Mouse (Mus musculus): Measurements from ENCODE around the gene Zfp575. TPM values are rescaled to one million over a fixed set of nuclear protein-coding genes. Genes with fewer than 3 reads are reported as not detected.

Gene Zfp575
- total RNA-seq, 2 experiments from 2014 or later: 6.8 to 6.9 TPM

GRCm38 (mm10) chr7:24577811-24578210, 9.6 kb downstream of the Zfp575 start:
- no peak overlapping the region for H3K4me3 ChIP-seq
- TF ChIP-seq CTCF (IDR thresholded peaks at IDR 0.05): no peak
- no peak overlapping the region for H3K27ac ChIP-seq
- DNase-seq (ENCODE audit: extremely low spot score in 1 of 2, low spot score in 2 of 2): no peak
- intact Hi-C loops (cut with DNase I): no loop called here

GRCm38 (mm10) chr7:24574224-24574796, 13.1 kb downstream of the Zfp575 start:
- intact Hi-C loops (cut with DNase I): no loop called here
- TF ChIP-seq CTCF (IDR thresholded peaks at IDR 0.05): no peak
- DNase-seq (ENCODE audit: extremely low spot score in 1 of 2, low spot score in 2 of 2): no peak
- Histone ChIP-seq H3K27ac (no peak overlapping the region), H3K4me3 (no peak overlapping the region)

GRCm38 (mm10) chr7:24572455-24572854, 15.0 kb downstream of the Zfp575 start:
- Histone ChIP-seq H3K4me3 (no peak overlapping the region), H3K27ac (no peak overlapping the region)
- DNase-seq (ENCODE audit: extremely low spot score in 1 of 2, low spot score in 2 of 2): no peak
- peak; percentile 54 for TF ChIP-seq CTCF (IDR thresholded peaks at IDR 0.05)
- intact Hi-C loops (cut with DNase I): no loop called here

GRCm38 (mm10) chr7:24571071-24571470, 16.4 kb downstream of the Zfp575 start:
- intact Hi-C loops (cut with DNase I): no loop called here
- no peak for DNase-seq (ENCODE audit: extremely low spot score in 1 of 2, low spot score in 2 of 2)
- H3K27ac ChIP-seq: no peak overlapping the region
- H3K4me3 ChIP-seq: no peak overlapping the region
- no peak for TF ChIP-seq CTCF (IDR thresholded peaks at IDR 0.05)

GRCm38 (mm10) chr7:24568512-24568911, 18.9 kb downstream of the Zfp575 start:
- no peak for TF ChIP-seq CTCF (IDR thresholded peaks at IDR 0.05)
- DNase-seq (ENCODE audit: extremely low spot score in 1 of 2, low spot score in 2 of 2): no peak
- intact Hi-C loops (cut with DNase I): no loop called here

GRCm38 (mm10) chr7:24566206-24566605, 21.2 kb downstream of the Zfp575 start:
- intact Hi-C loops (cut with DNase I): no loop called here
- Histone ChIP-seq H3K4me3 (no peak overlapping the region), H3K27ac (no peak overlapping the region)
- no peak for TF ChIP-seq CTCF (IDR thresholded peaks at IDR 0.05)
- DNase-seq (ENCODE audit: extremely low spot score in 1 of 2, low spot score in 2 of 2): no peak

More at GRCm38 (mm10) chr7:24568512-24568911, 18.9 kb downstream of the Zfp575 start:
- Histone ChIP-seq H3K4me3 (no peak overlapping the region), H3K27ac (no peak overlapping the region)

- intact Hi-C loops (cut with DNase I): no loop called here
These were observed 21.8 kb downstream of the Zfp575 start for GRCm38 (mm10) chr7:24565627-24566026.

GRCm38 (mm10) chr7:24564607-24565265, 22.7 kb downstream of the Zfp575 start:
- H3K27ac ChIP-seq: no peak overlapping the region
- no peak overlapping the region for H3K4me3 ChIP-seq
- intact Hi-C loops (cut with DNase I): no loop called here
- TF ChIP-seq CTCF (IDR thresholded peaks at IDR 0.05): peak; percentile 80
- DNase-seq (ENCODE audit: extremely low spot score in 1 of 2, low spot score in 2 of 2): peak; percentile 52 to 77

More at GRCm38 (mm10) chr7:24565627-24566026, 21.8 kb downstream of the Zfp575 start:
- Histone ChIP-seq H3K4me3 (no peak overlapping the region), H3K27ac (no peak overlapping the region)
- no peak for TF ChIP-seq CTCF (IDR thresholded peaks at IDR 0.05)
- no peak for DNase-seq (ENCODE audit: extremely low spot score in 1 of 2, low spot score in 2 of 2)

- intact Hi-C loops (cut with DNase I): no loop called here
- no peak for DNase-seq (ENCODE audit: extremely low spot score in 1 of 2, low spot score in 2 of 2)
- Histone ChIP-seq H3K27ac (no peak overlapping the region), H3K4me3 (no peak overlapping the region)
- TF ChIP-seq CTCF (IDR thresholded peaks at IDR 0.05): no peak
These were observed 23.6 kb downstream of the Zfp575 start for GRCm38 (mm10) chr7:24563837-24564206.

- intact Hi-C loops (cut with DNase I): no loop called here
- DNase-seq (ENCODE audit: extremely low spot score in 1 of 2, low spot score in 2 of 2): no peak
- TF ChIP-seq CTCF (IDR thresholded peaks at IDR 0.05): no peak
- Histone ChIP-seq H3K27ac (no peak overlapping the region), H3K4me3 (no peak overlapping the region)
These were observed 24.1 kb downstream of the Zfp575 start for GRCm38 (mm10) chr7:24563191-24563836.

GRCm38 (mm10) chr7:24561450-24561849, 26.0 kb downstream of the Zfp575 start:
- no peak for DNase-seq (ENCODE audit: extremely low spot score in 1 of 2, low spot score in 2 of 2)
- TF ChIP-seq CTCF (IDR thresholded peaks at IDR 0.05): no peak
- H3K4me3 ChIP-seq: no peak overlapping the region
- intact Hi-C loops (cut with DNase I): no loop called here
- H3K27ac ChIP-seq: no peak overlapping the region

- H3K4me3 ChIP-seq: no peak overlapping the region
- no peak for TF ChIP-seq CTCF (IDR thresholded peaks at IDR 0.05)
- intact Hi-C loops (cut with DNase I): no loop called here
- DNase-seq (ENCODE audit: extremely low spot score in 1 of 2, low spot score in 2 of 2): no peak
- no peak overlapping the region for H3K27ac ChIP-seq
These were observed 31.7 kb downstream of the Zfp575 start for GRCm38 (mm10) chr7:24555786-24556185.

Measured in left cerebral cortex, adult 2 months (tissue).